In the genomic region with DNA sequence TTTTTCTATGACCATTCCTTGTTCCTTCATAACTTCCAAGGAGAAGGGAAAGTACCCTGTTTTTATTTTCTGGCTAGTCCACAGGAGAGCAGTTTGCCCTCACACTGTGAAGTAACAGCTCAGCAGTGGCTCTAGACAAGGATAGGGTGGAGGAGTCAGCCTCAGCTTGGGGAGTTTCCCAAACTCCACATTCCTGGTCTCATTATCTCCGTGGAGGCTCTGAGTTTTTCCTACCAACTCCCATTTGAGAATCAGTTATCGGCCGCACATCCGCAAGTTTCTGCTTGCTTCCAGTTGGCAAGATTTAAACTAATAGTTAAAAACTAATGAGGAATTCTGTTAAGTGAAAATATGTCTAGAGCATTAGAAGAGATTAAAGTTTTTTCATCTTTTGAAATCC, we compare ENCODE assay signal across 25 mouse cellular contexts. TPM values are rescaled to one million over a fixed set of nuclear protein-coding genes. Genes with fewer than 3 reads are reported as not detected.
A peak's percentile ranks its signal among the peaks of the same experiment; 100 is the strongest.
DNase-seq lines count a peak whose midpoint lies in the region; ATAC-seq and TF ChIP-seq lines count a peak whose summit lies in the region.
"Had no signal": no experiment of that assay in that cellular context is flagged by ENCODE, and none has a peak within 500 bp of the region (broad histone marks: within the 10 kb centered on the region; RNA-seq: fewer than 3 reads in every experiment).

No protein-coding gene starts in this region.

- H3K4me1 ChIP-seq in kidney, embryonic 16.5 days (ENCODE audit: insufficient read depth, low read length): peaks cover 20% of the 10 kb centered on the region
- no peaks in the 10 kb centered on the region for H3K4me1 ChIP-seq in intestine, postnatal 0 days (replicated peaks; ENCODE audit: control insufficient read depth, insufficient read depth, low read length)
- H3K4me1 ChIP-seq: embryonic facial prominence, embryonic 15.5 days; hindbrain, embryonic 15.5 days; liver, embryonic 12.5 days had no signal

- H3K4me2 ChIP-seq in kidney, embryonic 16.5 days (replicated peaks; ENCODE audit: low read depth, low read length): no peak overlapping the region
- no peak overlapping the region for H3K4me2 ChIP-seq in intestine, postnatal 0 days (replicated peaks; ENCODE audit: low read depth)
- H3K4me2 ChIP-seq: embryonic facial prominence, embryonic 15.5 days; hindbrain, embryonic 15.5 days; intestine, embryonic 15.5 days; limb, embryonic 12.5 days; liver, embryonic 12.5 days; lung, embryonic 14.5 days; midbrain, embryonic 11.5 days had no signal

- no peak overlapping the region for H3K9ac ChIP-seq in kidney, embryonic 16.5 days (replicated peaks; ENCODE audit: low read length)
- H3K9ac ChIP-seq in intestine, postnatal 0 days (ENCODE audit: low read depth, low read length): no peak overlapping the region
- H3K9ac ChIP-seq: embryonic facial prominence, embryonic 15.5 days; hindbrain, embryonic 15.5 days; intestine, embryonic 15.5 days; limb, embryonic 12.5 days; liver, embryonic 12.5 days; lung, embryonic 14.5 days had no signal

- H3K36me3 ChIP-seq in kidney, embryonic 16.5 days (ENCODE audit: insufficient read depth, low read length): no peaks in the 10 kb centered on the region
- no peaks in the 10 kb centered on the region for H3K36me3 ChIP-seq in intestine, postnatal 0 days (ENCODE audit: control insufficient read depth, insufficient read depth)
- H3K36me3 ChIP-seq: embryonic facial prominence, embryonic 15.5 days; hindbrain, embryonic 15.5 days; intestine, embryonic 15.5 days; limb, embryonic 12.5 days; liver, embryonic 12.5 days had no signal

- no peak for ATAC-seq in kidney, embryonic 16.5 days (ENCODE audit: low FRiP score, low TSS enrichment)
- no peak for ATAC-seq in intestine, postnatal 0 days
- ATAC-seq: CD4-positive, CD25-positive, alpha-beta regulatory T cell, adult 4 months; intestine, embryonic 15.5 days; liver, embryonic 12.5 days; Patski had no signal

- TF ChIP-seq CTCF in intestine, postnatal 0 days (IDR thresholded peaks at IDR 0.05; ENCODE audit: low read depth): no peak

- no peak overlapping the region for H3K27ac ChIP-seq in kidney, embryonic 16.5 days (ENCODE audit: low read length)
- H3K27ac ChIP-seq in intestine, postnatal 0 days (ENCODE audit: low read depth, low read length): no peak overlapping the region
- H3K27ac ChIP-seq: embryonic facial prominence, embryonic 15.5 days; hindbrain, embryonic 15.5 days; intestine, embryonic 15.5 days; left cerebral cortex, adult 2 months; limb, embryonic 12.5 days; liver, embryonic 12.5 days had no signal

- no peaks in the 10 kb centered on the region for H3K27me3 ChIP-seq in kidney, embryonic 16.5 days (ENCODE audit: insufficient read depth, low read length)
- H3K27me3 ChIP-seq in intestine, postnatal 0 days (replicated peaks; ENCODE audit: control insufficient read depth, insufficient read depth, low read length): no peaks in the 10 kb centered on the region
- H3K27me3 ChIP-seq: embryonic facial prominence, embryonic 15.5 days; hindbrain, embryonic 15.5 days; intestine, embryonic 15.5 days; liver, embryonic 12.5 days had no signal

- no peaks in the 10 kb centered on the region for H3K9me3 ChIP-seq in kidney, embryonic 16.5 days (ENCODE audit: low read length)
- H3K9me3 ChIP-seq in intestine, postnatal 0 days (ENCODE audit: control insufficient read depth): no peaks in the 10 kb centered on the region
- H3K9me3 ChIP-seq: embryonic facial prominence, embryonic 15.5 days; hindbrain, embryonic 15.5 days; intestine, embryonic 15.5 days; limb, embryonic 12.5 days; liver, embryonic 12.5 days had no signal

- H3K4me3 ChIP-seq in kidney, embryonic 16.5 days (ENCODE audit: low read length): no peak overlapping the region
- no peak overlapping the region for H3K4me3 ChIP-seq in intestine, postnatal 0 days (ENCODE audit: low read depth, low read length)
- H3K4me3 ChIP-seq: embryonic facial prominence, embryonic 15.5 days; hindbrain, embryonic 15.5 days; intestine, embryonic 15.5 days; left cerebral cortex, adult 2 months; limb, embryonic 12.5 days; liver, embryonic 12.5 days had no signal

- DNase-seq in gastrocnemius, postnatal 25 days: peak; percentile 22
- DNase-seq in gastrocnemius, adult 8-10 months (ENCODE audit: low spot score in 2 of 2): no peak
- DNase-seq in kidney, postnatal 4 days: peak; percentile 34 to 55
- peak; percentile 66 to 73 for DNase-seq in heart, adult 9 months (ENCODE audit: low spot score in 2 of 2)
- DNase-seq in heart, postnatal 4 days: peak; percentile 35
- DNase-seq in c-Kit-positive CD71-positive TER-119-positive erythroid progenitor cells, embryonic 14.5 days (ENCODE audit: low spot score): no peak
- DNase-seq: adrenal gland, postnatal 10 days; cerebellum, adult 9-11 months; embryo, embryonic 11 days; gastrocnemius, postnatal 10 days; layer of hippocampus, adult 9-11 months; lung, embryonic 14.5 days; thymus, postnatal 4 days had no signal

- WGBS in kidney, embryonic 16.5 days: 60% methylated on average over 4 of the region's 4 CpGs
- 73% methylated on average over 4 of the region's 4 CpGs for WGBS in intestine, postnatal 0 days

RNA-seq across cellular contexts. Expression of a gene that starts 55.2 kb away (rescaled TPM):
- total RNA-seq in gastrocnemius, postnatal 25 days (2021): not detected
- not detected for total RNA-seq in gastrocnemius, adult 8-10 months (2022)
- polyA plus RNA-seq in kidney, embryonic 16.5 days (2015; fragmentation: Nextera tagmentation; extraction: Ambion mirVana): 357 and 367 TPM in 2 replicates
- total RNA-seq in heart, postnatal 4 days (2021): 10 to 100 TPM; 38.6 to 44.5 TPM
- polyA plus RNA-seq in intestine, postnatal 0 days (2015; fragmentation: Nextera tagmentation; extraction: Ambion mirVana): 66.4 and 70.2 TPM in 2 replicates
- total RNA-seq: ES-E14; gastrocnemius, postnatal 10 days; left cerebral cortex, adult 2 months had no signal
- polyA plus RNA-seq: Patski had no signal

Comparison
In these comparisons a context has a peak if more than half of its experiments do, and no peak if none do; other contexts are left out.
1. DNase-seq: peak in gastrocnemius, postnatal 25 days (single experiment), kidney, postnatal 4 days (2 of 2), heart, adult 9 months (2 of 2) and heart, postnatal 4 days (single experiment); none in gastrocnemius, adult 8-10 months (0 of 2) and c-Kit-positive CD71-positive TER-119-positive erythroid progenitor cells, embryonic 14.5 days (single experiment).
2. RNA of a gene that starts 55.2 kb away (total RNA-seq): 38.6 to 44.5 TPM in heart, postnatal 4 days; not detected in gastrocnemius, postnatal 25 days and not detected in gastrocnemius, adult 8-10 months; every median in the first group is over 10 times any median in the second.